Mouse (Mus musculus) kidney, postnatal 10 days (tissue): Measurements from ENCODE around the gene Syncrip.
A peak's percentile ranks its signal among the peaks of the same experiment; 100 is the strongest.

ENCODE experiments used
- DNase-seq: peaks from one replicate; pipeline ENCODE4 v3.0.0; 2021; ENCODE audit warnings: mixed read lengths

Syncrip gene

DNA sequence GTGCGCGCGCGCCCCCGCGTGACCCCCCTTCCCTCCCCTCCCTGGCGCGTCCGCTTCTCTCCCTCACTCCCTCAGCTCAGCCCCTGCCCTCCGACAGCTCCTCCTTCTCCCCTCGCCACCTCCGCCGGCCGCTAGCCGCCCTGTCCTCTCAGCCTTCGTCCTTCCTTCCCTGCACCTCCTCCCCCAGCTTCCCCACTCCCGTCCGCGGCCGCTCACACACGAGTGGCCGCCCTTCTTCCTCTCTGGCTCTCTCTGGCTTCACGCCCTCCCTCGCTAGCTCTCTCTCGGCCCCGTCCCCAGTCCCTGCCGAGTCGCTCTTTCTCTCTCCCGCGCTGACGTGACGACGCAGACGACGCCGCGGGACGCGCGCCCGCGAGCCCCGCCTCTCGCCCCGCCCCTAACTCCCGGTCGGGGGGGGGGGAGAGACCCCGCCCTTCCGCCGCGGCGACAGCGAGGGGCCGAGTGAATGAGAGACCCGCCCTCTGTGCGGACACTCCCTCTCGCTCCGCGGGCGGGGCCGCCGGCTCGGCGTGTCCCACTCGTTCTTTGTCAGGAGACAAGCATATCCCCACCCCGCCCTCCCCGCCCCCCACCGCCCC, at the start of gene Syncrip:
Gene Syncrip (minus strand): TSS at position 345 of the 599 bp plus-strand sequence.
- peak; percentile 96 for DNase-seq

GRCm38 (mm10) chr9:88529979-88530580, 47.7 kb upstream of the Syncrip start:
- no peak for DNase-seq

- no peak for DNase-seq
These were observed 47.2 kb upstream of the Syncrip start for GRCm38 (mm10) chr9:88529571-88529970.

DNA sequence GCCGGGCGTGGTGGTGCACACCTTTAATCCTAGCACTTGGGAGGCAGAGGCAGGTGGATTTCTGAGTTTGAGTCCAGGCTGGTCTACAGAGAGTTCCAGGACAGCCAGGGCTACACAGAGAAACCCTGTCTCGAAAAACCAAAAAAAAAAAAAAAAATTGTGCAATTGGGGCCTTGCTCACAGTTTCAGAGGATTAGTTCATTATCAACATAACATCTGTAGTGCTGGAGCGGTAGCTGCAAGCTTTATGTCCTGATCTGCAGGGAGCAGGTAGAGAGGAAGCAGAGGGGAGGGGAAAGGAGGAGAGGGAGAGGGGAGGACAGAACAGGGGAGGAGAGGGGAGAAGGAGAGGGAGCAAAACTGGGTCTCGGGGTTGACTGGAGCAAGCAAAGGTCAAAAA, 46.4 kb upstream of the Syncrip start:
- DNase-seq = no peak

GRCm38 (mm10) chr9:88527956-88528355, 45.6 kb upstream of the Syncrip start:
- no peak for DNase-seq

- DNase-seq = no peak
These were observed 43.0 kb upstream of the Syncrip start for GRCm38 (mm10) chr9:88525341-88525740.

DNA sequence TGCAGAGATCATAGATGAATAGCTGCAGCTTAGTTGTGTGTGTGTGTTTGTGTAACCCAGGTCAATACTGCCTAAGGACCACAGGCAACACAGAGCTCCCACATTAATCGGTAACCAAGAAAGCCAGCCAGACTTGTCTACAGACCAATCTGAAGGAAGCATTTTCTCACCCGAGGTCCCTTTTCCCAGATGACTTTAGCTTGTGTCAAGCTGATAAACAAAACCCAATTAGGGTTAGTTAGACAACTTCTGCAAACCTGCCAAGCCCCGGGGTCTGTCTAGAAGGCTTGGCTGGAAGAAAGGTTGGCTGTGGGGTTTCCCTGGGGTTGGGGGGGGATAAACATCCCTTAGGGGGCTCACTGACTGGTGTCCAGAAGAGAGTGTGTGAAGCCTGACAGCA, 42.4 kb upstream of the Syncrip start:
- no peak for DNase-seq

GRCm38 (mm10) chr9:88524367-88524766, 42.0 kb upstream of the Syncrip start:
- no peak for DNase-seq

DNA sequence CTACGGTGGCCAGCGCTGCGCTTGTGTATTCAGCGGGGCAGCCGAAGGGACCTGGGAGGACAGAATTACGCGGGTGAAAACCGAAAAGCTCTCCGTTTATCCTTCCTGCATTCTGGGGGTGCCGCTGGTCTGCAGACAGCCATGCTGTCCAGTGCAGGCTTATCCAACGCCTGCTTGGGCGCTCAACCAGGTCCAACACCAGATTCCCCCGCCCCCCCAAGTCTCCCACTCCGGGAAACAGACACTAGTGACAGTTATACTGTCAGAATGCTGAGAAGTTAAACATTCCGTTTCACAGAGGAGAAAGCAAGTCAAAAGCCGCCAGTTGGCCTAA, 40.9 kb upstream of the Syncrip start:
- no peak for DNase-seq

DNA sequence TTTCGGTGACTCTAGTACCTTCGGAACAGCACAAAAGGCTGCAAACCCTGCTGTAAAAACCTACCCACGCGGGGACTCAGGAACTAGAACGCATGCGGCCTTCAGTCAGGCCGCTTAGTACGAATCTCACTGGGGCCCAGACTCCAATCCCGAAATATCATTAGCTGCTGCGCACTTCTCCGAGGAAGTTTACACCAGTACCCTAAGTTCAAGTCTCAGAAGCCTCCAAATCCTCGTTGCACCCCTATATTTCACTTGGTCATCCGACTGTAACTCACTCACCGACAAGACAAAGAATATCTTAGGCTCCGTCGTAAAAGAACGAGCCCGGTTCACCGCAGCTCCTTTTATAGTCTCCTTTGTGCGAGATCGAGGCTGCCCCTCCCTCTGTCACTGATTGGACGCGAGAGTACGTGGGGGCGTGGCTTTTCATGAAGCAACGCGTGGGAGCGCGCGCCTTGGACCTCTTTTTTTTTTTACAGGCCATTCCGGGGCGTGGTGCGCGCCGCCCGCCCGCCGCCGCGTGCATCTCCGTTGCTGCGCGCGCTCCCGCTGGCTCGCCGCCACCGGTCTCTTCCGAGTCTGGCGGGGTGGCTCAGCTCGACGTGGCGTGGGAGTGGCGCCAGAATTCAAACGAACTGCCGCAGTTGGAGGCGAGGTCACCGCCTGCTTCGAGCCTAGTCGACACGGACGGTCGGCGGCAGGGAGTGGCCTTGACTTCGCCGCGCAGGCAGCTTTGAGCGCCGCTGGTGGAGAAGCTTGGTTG, 40.4 kb upstream of the Syncrip start:
- peak; percentile 98 for DNase-seq

GRCm38 (mm10) chr9:88521961-88522568, 39.7 kb upstream of the Syncrip start:
- DNase-seq = no peak

GRCm38 (mm10) chr9:88520849-88521483, 38.6 kb upstream of the Syncrip start:
- DNase-seq = no peak

DNA sequence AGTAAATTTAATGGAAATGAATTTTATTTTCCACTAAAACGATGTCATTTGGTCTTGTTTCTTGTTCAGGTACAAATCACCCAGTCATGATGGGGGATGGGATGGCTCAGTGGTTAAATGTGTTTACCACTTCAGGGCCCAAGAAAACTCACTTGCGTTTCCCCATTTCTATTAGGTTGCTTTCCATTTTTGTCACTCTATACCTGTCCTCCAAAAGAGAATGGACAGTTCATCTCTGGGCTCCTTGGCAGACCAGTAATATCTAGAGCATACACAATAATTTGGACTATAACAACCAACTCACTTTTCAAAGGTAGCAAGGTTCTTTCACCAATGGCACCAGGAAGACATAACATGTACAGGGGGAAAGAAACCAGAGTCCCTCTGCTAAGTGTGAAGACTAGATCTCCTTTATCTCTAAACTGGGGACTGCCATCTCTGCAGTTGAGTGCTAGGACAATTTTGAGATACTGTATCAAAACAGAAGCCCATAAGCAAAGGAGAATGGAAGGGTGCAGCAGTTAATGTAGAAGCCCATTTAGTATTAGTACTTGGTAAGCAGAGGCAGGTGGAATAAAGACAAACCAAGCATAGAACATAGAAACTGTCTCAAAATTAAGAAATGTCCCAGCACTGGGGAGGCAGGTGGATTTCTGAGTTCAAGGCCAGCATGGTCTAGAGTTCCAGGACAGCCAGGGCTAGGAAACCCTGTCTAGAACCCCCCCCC, 37.9 kb upstream of the Syncrip start:
- no peak for DNase-seq

- no peak for DNase-seq
These were observed 37.2 kb upstream of the Syncrip start for GRCm38 (mm10) chr9:88519390-88520121.

DNA sequence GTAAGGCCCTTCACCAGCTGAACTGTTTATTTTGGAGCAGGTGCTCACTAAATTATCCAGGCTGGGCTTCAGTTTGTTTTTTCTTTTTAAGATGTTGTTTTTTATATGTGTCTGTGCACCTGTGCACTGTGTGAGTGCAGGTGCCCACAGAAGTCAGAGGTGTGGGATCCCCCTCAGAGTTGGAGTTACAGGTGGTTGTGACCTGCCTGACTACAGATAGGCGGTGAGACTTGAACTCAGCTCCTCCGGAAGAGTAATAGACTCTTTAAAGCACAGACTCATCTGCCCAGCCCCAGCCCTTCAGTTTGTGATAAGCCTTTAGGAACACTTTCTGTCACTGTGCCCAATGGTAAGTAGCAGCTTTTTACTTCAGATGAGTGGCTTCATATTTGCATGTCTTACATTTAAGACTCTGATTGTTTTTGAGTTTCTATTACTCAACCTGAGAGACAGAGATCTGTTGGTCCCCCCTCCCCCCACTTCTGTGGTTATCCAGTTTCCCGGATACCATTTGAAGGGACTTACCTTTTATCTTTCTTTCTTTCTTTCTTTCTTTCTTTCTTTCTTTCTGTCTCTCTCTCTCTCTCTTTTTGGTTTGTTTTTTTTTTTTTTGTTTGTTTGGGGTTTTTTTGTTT, 34.1 kb upstream of the Syncrip start:
- DNase-seq = no peak

DNA sequence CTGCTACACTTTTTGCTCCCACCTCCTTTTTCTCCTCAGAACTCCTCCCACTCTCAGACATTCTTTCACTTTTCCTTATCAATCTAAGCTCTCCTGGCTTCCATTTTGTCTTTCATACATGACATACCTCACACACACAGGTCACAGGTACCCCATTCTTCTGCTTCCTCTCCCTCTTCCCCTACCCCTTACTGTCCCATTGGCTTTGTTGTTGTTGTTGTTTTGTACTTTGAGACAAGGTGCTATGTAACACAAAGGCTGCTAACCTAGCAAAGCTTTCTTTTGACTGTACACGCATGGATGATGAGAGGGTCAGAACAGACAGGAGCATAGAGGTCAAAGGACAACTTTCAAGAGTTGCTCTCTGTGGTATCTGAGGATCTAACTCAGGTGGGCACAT, 33.2 kb upstream of the Syncrip start:
- no peak for DNase-seq

DNA sequence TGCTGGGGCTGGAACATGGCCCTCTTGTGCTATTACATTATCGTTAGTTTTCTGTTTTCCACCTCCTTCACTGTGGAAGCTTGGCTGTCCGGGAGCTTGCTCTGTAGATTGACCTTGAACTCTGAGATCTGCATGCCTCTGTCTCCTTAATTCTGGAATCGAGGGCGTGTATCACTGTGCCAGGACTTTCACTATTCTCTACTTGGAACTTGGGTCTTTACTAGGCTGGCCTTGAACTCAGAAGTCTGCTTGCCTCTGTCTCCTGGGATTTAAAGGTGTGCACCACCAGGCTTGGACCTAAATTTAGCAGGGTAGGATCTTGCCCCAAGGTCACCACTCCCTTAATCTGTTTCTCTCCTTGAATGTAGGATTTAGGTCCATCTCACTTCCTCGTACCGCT, 19.5 kb upstream of the Syncrip start:
- DNase-seq = no peak

DNA sequence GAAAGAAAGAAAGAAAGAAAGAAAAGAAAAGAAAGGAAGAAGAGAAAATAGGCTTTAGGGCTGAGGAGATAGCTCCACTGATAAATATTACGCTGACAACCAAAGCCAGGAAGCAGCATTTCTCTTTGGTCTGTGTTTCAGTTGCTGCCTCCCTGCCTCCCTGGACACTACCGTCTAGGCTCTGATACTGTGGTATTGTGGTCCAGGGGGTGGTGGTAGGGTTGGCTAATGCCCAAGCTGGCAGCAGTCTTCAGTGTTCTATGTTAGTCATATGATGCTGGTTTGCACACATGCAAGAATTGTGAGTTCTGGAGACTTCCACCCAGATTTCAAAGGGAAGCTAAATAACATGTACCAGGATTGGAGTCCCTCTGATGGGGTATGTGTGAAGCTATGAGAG, 17.7 kb upstream of the Syncrip start:
- no peak for DNase-seq

- DNase-seq = no peak
These were observed 10.1 kb upstream of the Syncrip start for GRCm38 (mm10) chr9:88492522-88492921.

- no peak for DNase-seq
These were observed 2.2 kb upstream of the Syncrip start for GRCm38 (mm10) chr9:88484531-88484930.

GRCm38 (mm10) chr9:88482829-88483396, 539 bp upstream of the Syncrip start:
- DNase-seq = peak; percentile 92
